Mouse (Mus musculus) liver, postnatal 0 days (tissue): ENCODE measurements around the gene Tbc1d10c. TPM values are rescaled to one million over a fixed set of nuclear protein-coding genes. Genes with fewer than 3 reads are reported as not detected.

ENCODE experiments used
- ATAC-seq: fragments of 200-750 bp; cut with Nextera tagmentation; 2 replicates; pipeline ENCODE4 v1.8.0; 2017; ENCODE audit warnings: mild to moderate bottlenecking, moderate library complexity
- DNase-seq: peaks from one replicate; pipeline ENCODE4 v3.0.0-alpha.2; 2016
- H3K27ac ChIP-seq: fragments of 300-500 bp; sonication (generic); 2 replicates; pipeline ENCODE4 v1.5.1; 2014; ENCODE audit warnings: antibody characterized with exemption, moderate library complexity, mild to moderate bottlenecking, low read depth
- H3K27me3 ChIP-seq: fragments of 300-500 bp; sonication (generic); 2 replicates; pipeline ENCODE4 v1.6.1; 2014; ENCODE audit warnings: low read length, control low read depth, mixed read lengths; ENCODE audit not compliant: insufficient read depth
- H3K36me3 ChIP-seq: fragments of 300-500 bp; sonication (generic); replicated peaks from 2 replicates; pipeline ENCODE4 v1.6.1; 2014; ENCODE audit warnings: mild to moderate bottlenecking, control low read depth, low read length, moderate library complexity, mixed read lengths; ENCODE audit not compliant: insufficient read depth
- H3K4me1 ChIP-seq: fragments of 300-500 bp; sonication (generic); 2 replicates; pipeline ENCODE4 v1.6.1; 2014; ENCODE audit warnings: antibody characterized with exemption, mild to moderate bottlenecking, control low read depth; ENCODE audit not compliant: insufficient read depth
- H3K4me2 ChIP-seq: fragments of 300-500 bp; sonication (generic); 2 replicates; pipeline ENCODE4 v1.6.1; 2014; ENCODE audit warnings: low read depth, mild to moderate bottlenecking, low read length, moderate library complexity, mixed read lengths
- H3K4me3 ChIP-seq: fragments of 300-500 bp; sonication (generic); 2 replicates; pipeline ENCODE4 v1.5.1; 2014; ENCODE audit warnings: low read depth, low read length
- H3K9ac ChIP-seq: fragments of 300-500 bp; sonication (generic); replicated peaks from 2 replicates; pipeline ENCODE4 v1.6.1; 2014; ENCODE audit warnings: mild to moderate bottlenecking, moderate library complexity
- H3K9me3 ChIP-seq: fragments of 300-500 bp; sonication (generic); 2 replicates; pipeline ENCODE4 v1.6.1; 2016; ENCODE audit warnings: mild to moderate bottlenecking, control low read depth, low read length, mixed read lengths
- CTCF ChIP-seq: sonication (generic); IDR thresholded peaks from 2 replicates; pipeline ENCODE4 v1.5.1; 2016; ENCODE audit warnings: antibody characterized with exemption, low read depth
- EP300 ChIP-seq: IDR thresholded peaks from 2 replicates; pipeline ENCODE4 v1.6.1; 2016; ENCODE audit warnings: antibody characterized with exemption, low read depth, mild to moderate bottlenecking
- WGBS: fragments of 180-500 bp; shearing (Covaris S2); extraction: QIAGEN DNeasy Blood & Tissue Kit; methylation state at CpG from one replicate; pipeline ENCODE4 v1.1.7; 2014; ENCODE audit not compliant: insufficient replicate concordance; 5-methylcytosine and 5-hydroxymethylcytosine counted together
- polyA plus RNA-seq: library from polyadenylated mRNA; unstranded; fragments of >200 nt; fragmentation: Nextera tagmentation; extraction: Ambion mirVana; gene quantifications from 2 replicates; pipeline ENCODE4 v1.2.1, GENCODE M21; 2015

Tbc1d10c gene
- polyA plus RNA-seq, 1 experiment from 2014 or later: 9.9 TPM

- Histone ChIP-seq H3K4me1 (peaks cover 41% of the 10 kb centered on the region), H3K27me3 (peaks cover 61% of the 10 kb centered on the region), H3K27ac (peak overlapping the region; percentile 50; the same call in 1 of the 2 replicates), H3K4me2 (peak overlapping the region; percentile 90), H3K4me3 (peak overlapping the region; percentile 67), H3K36me3 (no peaks in the 10 kb centered on the region), H3K9me3 (no peaks in the 10 kb centered on the region), H3K9ac (peak overlapping the region; percentile 79)
- ATAC-seq (peak; percentile 67), DNase-seq (peak; percentile 61)
- 10% methylated on average over 9 of the region's 9 CpGs for WGBS
- TF ChIP-seq EP300 (no peak), CTCF (no peak)
Measured at GRCm38 (mm10) chr19:4213524-4213974, 22.5 kb upstream of the Tbc1d10c start.

DNA sequence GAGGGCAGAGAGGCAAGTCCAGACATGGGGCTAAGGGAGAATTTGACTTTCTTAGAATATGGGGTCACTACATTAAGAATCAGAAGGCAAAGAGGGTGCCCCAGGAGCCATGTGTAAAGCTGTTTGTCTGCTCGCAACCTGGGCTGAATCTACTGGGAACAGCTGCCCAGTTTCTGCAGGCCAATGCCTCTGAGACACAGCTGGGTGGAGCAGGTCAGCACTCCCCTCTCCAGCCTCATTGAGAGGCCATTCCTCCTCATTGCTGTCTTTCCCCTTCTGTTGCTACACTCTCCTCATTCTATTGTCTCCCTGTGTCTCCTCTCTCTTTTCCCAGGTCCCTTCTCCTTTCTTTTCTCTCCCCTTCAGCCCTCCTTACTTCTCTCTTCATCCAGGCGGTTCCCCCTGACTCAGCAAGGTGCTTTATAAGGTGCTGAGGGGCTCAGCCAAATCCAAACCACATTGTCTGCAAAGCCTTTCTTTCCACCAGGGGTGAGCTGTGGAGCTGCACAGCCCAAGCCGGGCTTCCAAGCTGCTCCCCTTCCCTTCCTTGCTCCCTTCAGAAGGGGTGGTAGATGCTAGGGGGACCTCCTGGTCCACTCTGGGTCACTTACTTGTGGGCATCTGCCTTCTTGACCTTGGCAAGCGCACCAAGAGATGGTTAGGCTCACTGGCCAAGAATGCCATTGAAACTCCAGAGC, 21.0 kb upstream of the Tbc1d10c start:
- TF ChIP-seq CTCF (no peak), EP300 (no peak)
- peaks cover 57% of the 10 kb centered on the region for H3K27me3 ChIP-seq

DNA sequence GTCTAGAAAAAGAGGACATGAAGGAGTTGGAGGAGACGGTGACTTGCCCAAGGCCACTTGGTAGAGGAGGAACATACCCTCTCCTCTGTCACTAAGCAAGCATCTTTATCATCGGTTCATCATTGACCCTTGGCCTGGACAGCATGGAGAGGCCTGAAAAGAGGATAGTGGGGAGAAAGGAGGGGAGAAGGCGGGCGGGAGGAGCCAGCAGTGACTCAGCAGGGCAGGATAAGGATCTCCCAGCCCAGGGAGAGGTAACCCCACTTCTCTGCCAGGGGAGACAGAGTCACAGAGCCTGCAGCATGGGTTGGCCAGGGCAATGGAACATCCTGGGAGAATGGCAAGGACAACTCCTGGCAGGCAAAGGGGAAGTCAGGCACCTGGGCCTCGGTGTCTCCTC, 17.5 kb upstream of the Tbc1d10c start:
- H3K27ac ChIP-seq: no peak overlapping the region
- no peak overlapping the region for H3K9ac ChIP-seq
- DNase-seq (no peak), ATAC-seq (no peak)
- no peaks in the 10 kb centered on the region for H3K9me3 ChIP-seq
- H3K4me3 ChIP-seq: no peak overlapping the region
- peaks cover 9% of the 10 kb centered on the region for H3K4me1 ChIP-seq
- no peak overlapping the region for H3K4me2 ChIP-seq
- 74% methylated on average over 5 of the region's 5 CpGs for WGBS
- no peak for TF ChIP-seq EP300
- TF ChIP-seq CTCF: no peak
- H3K27me3 ChIP-seq: peaks cover 22% of the 10 kb centered on the region
- no peaks in the 10 kb centered on the region for H3K36me3 ChIP-seq

More for the DNA sequence above, 21.0 kb upstream of the Tbc1d10c start:
- ATAC-seq (no peak), DNase-seq (no peak)
- Histone ChIP-seq H3K4me2 (no peak overlapping the region), H3K9me3 (no peaks in the 10 kb centered on the region), H3K4me3 (no peak overlapping the region), H3K36me3 (no peaks in the 10 kb centered on the region), H3K4me1 (peaks cover 34% of the 10 kb centered on the region), H3K27ac (no peak overlapping the region), H3K9ac (no peak overlapping the region)
- 52% methylated on average over 4 of the region's 4 CpGs for WGBS

DNA sequence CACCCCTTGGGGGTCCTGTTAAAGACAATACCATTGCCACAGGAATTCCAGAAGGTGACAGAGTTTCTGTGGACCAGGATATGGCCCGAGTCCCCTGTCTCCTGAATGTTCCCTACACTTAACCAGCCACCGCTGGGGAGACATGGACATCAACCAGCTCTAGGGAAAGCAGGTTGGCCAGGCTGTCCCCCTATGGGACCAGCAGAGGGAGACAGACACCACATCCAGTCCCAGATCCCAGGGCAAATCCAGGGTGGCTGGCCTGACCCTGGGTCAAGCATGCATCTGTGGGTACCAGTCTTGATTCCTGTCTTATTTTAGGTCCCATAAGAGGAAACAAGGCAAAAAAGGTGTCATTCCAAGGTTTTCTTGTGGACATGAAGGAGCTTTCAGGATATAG, 15.9 kb upstream of the Tbc1d10c start:
- no peak overlapping the region for H3K4me2 ChIP-seq
- H3K36me3 ChIP-seq: no peaks in the 10 kb centered on the region
- no peak overlapping the region for H3K9ac ChIP-seq
- peaks cover 17% of the 10 kb centered on the region for H3K4me1 ChIP-seq
- H3K4me3 ChIP-seq: no peak overlapping the region
- peak; percentile 79 for ATAC-seq
- H3K9me3 ChIP-seq: no peaks in the 10 kb centered on the region
- no peak for TF ChIP-seq EP300
- TF ChIP-seq CTCF: peak; percentile 98
- no peak overlapping the region for H3K27ac ChIP-seq
- peaks cover 8% of the 10 kb centered on the region; the same call in 1 of the 2 replicates for H3K27me3 ChIP-seq
- peak; percentile 82 for DNase-seq
- 8% methylated on average over 2 of the region's 2 CpGs for WGBS

GRCm38 (mm10) chr19:4204889-4205288, 13.8 kb upstream of the Tbc1d10c start:
- H3K27ac ChIP-seq: no peak overlapping the region
- WGBS: 53% methylated on average over 4 of the region's 4 CpGs
- H3K9ac ChIP-seq: no peak overlapping the region
- DNase-seq: no peak
- no peaks in the 10 kb centered on the region for H3K27me3 ChIP-seq
- ATAC-seq: no peak
- H3K4me3 ChIP-seq: no peak overlapping the region
- H3K9me3 ChIP-seq: no peaks in the 10 kb centered on the region
- no peaks in the 10 kb centered on the region for H3K36me3 ChIP-seq
- TF ChIP-seq EP300 (no peak), CTCF (peak; percentile 32)
- no peak overlapping the region for H3K4me2 ChIP-seq
- H3K4me1 ChIP-seq: peaks cover 31% of the 10 kb centered on the region

- peak overlapping the region; percentile 78 for H3K27ac ChIP-seq
- no peak for ATAC-seq
- peaks cover 7% of the 10 kb centered on the region for H3K36me3 ChIP-seq
- no peak overlapping the region for H3K4me3 ChIP-seq
- no peak for DNase-seq
- no peak for TF ChIP-seq EP300
- TF ChIP-seq CTCF: no peak
- H3K9ac ChIP-seq: no peak overlapping the region
- no peaks in the 10 kb centered on the region for H3K27me3 ChIP-seq
- 0 out of 2 replicates have a peak overlapping the region, but pooled peaks have one; percentile 6 for H3K4me2 ChIP-seq
- peaks cover 31% of the 10 kb centered on the region for H3K4me1 ChIP-seq
- 29% methylated on average over 13 of the region's 13 CpGs for WGBS
- H3K9me3 ChIP-seq: no peaks in the 10 kb centered on the region
Measured at GRCm38 (mm10) chr19:4203604-4204326, 12.7 kb upstream of the Tbc1d10c start.
